ENCODE assay signal across 8 mouse cellular contexts in the genomic region with DNA sequence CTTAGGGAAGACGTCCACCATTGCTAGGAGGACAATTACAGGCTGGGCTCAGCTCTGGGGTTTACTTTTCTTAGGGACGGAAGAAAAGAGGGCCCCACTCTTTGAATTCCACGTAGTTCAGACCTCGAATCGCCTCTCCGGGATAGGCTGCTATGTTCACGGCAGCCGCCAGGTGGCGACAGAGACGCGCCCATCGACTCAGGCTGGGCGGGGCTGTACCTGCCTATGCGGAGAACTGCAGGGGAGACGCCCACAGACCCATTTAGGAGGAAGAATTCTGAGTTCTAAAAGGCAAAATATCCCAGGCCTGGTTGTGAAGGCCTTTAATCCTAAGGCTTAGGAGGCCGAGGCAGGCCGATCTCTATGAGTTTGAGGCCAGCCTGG. TPM values are rescaled to one million over a fixed set of nuclear protein-coding genes. Genes with fewer than 3 reads are reported as not detected.
A peak's percentile ranks its signal among the peaks of the same experiment; 100 is the strongest.
DNase-seq lines count a peak whose midpoint lies in the region; ATAC-seq and TF ChIP-seq lines count a peak whose summit lies in the region.

No protein-coding gene starts in this region.

- peak overlapping the region; percentile 0; the same call in 1 of the 2 replicates for H3K27ac ChIP-seq in bone marrow, adult 2 months (ENCODE audit: control insufficient read depth, insufficient read depth, low read depth, low read length, poor library complexity)
- H3K27ac ChIP-seq in embryonic fibroblast, embryonic 13.5 days (ENCODE audit: insufficient read depth, low read length), result no peak overlapping the region
- H3K27ac ChIP-seq in heart, embryonic 11.5 days (ENCODE audit: low read depth, low read length), result peak overlapping the region; percentile 46; the same call in 1 of the 2 replicates
- H3K27ac ChIP-seq in kidney, embryonic 15.5 days, result peak overlapping the region; percentile 14; the same call in 1 of the 2 replicates

- H3K27me3 ChIP-seq in heart, embryonic 11.5 days (ENCODE audit: control insufficient read depth, insufficient read depth, low read length), result no peaks in the 10 kb centered on the region
- no peaks in the 10 kb centered on the region for H3K27me3 ChIP-seq in kidney, embryonic 15.5 days

- no peak overlapping the region for H3K4me3 ChIP-seq in bone marrow, adult 2 months (replicated peaks; ENCODE audit: control insufficient read depth, low read depth, low read length)
- H3K4me3 ChIP-seq in embryonic fibroblast, embryonic 13.5 days (ENCODE audit: insufficient read depth, low read length), result no peak overlapping the region
- H3K4me3 ChIP-seq in heart, embryonic 11.5 days (ENCODE audit: low read depth, low read length), result peak overlapping the region; percentile 24
- H3K4me3 ChIP-seq in kidney, embryonic 15.5 days (replicated peaks), result peak overlapping the region; percentile 17

- peak overlapping the region; percentile 61 for H3K4me2 ChIP-seq in heart, embryonic 11.5 days
- H3K4me2 ChIP-seq in kidney, embryonic 15.5 days, result peak overlapping the region; percentile 50

- TF ChIP-seq POLR2A in bone marrow, adult 2 months (IDR thresholded peaks at IDR 0.05; ENCODE audit: borderline replicate concordance, control insufficient read depth, low read depth, low read length), result 0 out of 2 replicates have a peak, but pooled peaks have one; percentile 28
- no peak for TF ChIP-seq POLR2A in embryonic fibroblast, embryonic 13.5 days (IDR thresholded peaks at IDR 0.05; ENCODE audit: low read depth, low read length)

- no peaks in the 10 kb centered on the region for H3K9me3 ChIP-seq in heart, embryonic 11.5 days (replicated peaks; ENCODE audit: control insufficient read depth, low read length)
- H3K9me3 ChIP-seq in kidney, embryonic 15.5 days (replicated peaks), result no peaks in the 10 kb centered on the region

- peaks cover under 1% of the 10 kb centered on the region for H3K4me1 ChIP-seq in bone marrow, adult 2 months (ENCODE audit: control insufficient read depth, insufficient read depth, low read length)
- H3K4me1 ChIP-seq in embryonic fibroblast, embryonic 13.5 days (ENCODE audit: control insufficient read depth, insufficient read depth, low read length), result no peaks in the 10 kb centered on the region
- H3K4me1 ChIP-seq in heart, embryonic 11.5 days (ENCODE audit: control insufficient read depth, insufficient read depth, low read length), result peaks cover 11% of the 10 kb centered on the region
- peaks cover 18% of the 10 kb centered on the region for H3K4me1 ChIP-seq in kidney, embryonic 15.5 days

- H3K36me3 ChIP-seq in heart, embryonic 11.5 days (ENCODE audit: control insufficient read depth, insufficient read depth, low read length), result no peaks in the 10 kb centered on the region
- H3K36me3 ChIP-seq in kidney, embryonic 15.5 days, result no peaks in the 10 kb centered on the region

- peak; percentile 97 for TF ChIP-seq CTCF in bone marrow, adult 2 months (IDR thresholded peaks at IDR 0.05; ENCODE audit: control insufficient read depth, insufficient read depth, low read length)
- TF ChIP-seq CTCF in embryonic fibroblast, embryonic 13.5 days (IDR thresholded peaks at IDR 0.05; ENCODE audit: borderline replicate concordance, insufficient read depth, low read length), result peak; percentile 89

- peak; percentile 90 to 92 for DNase-seq in B cell, adult 2 months
- peak; percentile 89 for DNase-seq in liver
- DNase-seq in spleen, postnatal 36 days (ENCODE audit: low spot score in 2 of 2), result peak; percentile 63 to 77

- 7% methylated on average over 17 of the region's 17 CpGs for WGBS in bone marrow, adult 2 months
- 5% methylated on average over 17 of the region's 17 CpGs for WGBS in heart, embryonic 11.5 days (ENCODE audit: insufficient replicate concordance)
- 3% methylated on average over 17 of the region's 17 CpGs for WGBS in kidney, embryonic 15.5 days

- peak overlapping the region; percentile 44 for H3K9ac ChIP-seq in heart, embryonic 11.5 days (ENCODE audit: low read depth, low read length)
- no peak overlapping the region for H3K9ac ChIP-seq in kidney, embryonic 15.5 days

- ATAC-seq in heart, embryonic 11.5 days (replicated peaks; ENCODE audit: insufficient number of reproducible peaks, low FRiP score, low TSS enrichment), result 0 out of 2 replicates have a peak, but pooled peaks have one; percentile 18
- peak; percentile 34 for ATAC-seq in kidney, embryonic 15.5 days (replicated peaks; ENCODE audit: low FRiP score)
- peak; percentile 56 for ATAC-seq in monocyte, adult 5-6 weeks (replicated peaks; ENCODE audit: insufficient number of reproducible peaks, low FRiP score, low TSS enrichment, poor library complexity, severe bottlenecking)

RNA-seq across cellular contexts. Expression of gene Fscn1, which starts 23.8 kb away (rescaled TPM):
- 6.4 and 15.2 TPM in 2 replicates for polyA plus RNA-seq in bone marrow, adult 2 months (2011; ENCODE audit: insufficient read depth, insufficient read length, low replicate concordance, missing spikeins)
- 323 and 406 TPM in 2 replicates for polyA plus RNA-seq in embryonic fibroblast, embryonic 13.5 days (2011; ENCODE audit: insufficient read length, low read depth, missing spikeins)
- polyA plus RNA-seq in heart, embryonic 11.5 days (2014; fragmentation: Nextera tagmentation; extraction: Ambion mirVana), result 180 and 186 TPM in 2 replicates
- polyA plus RNA-seq in kidney, embryonic 15.5 days (2015; fragmentation: Nextera tagmentation; extraction: Ambion mirVana), result 320 and 348 TPM in 2 replicates
- 1.2 TPM in 1 of 3 replicates, not detected in the others for total RNA-seq in monocyte, adult 5-6 weeks (2017)

RNA-seq across cellular contexts. Expression of gene Actb, which starts 29.8 kb away (rescaled TPM):
- polyA plus RNA-seq in bone marrow, adult 2 months (2011; ENCODE audit: insufficient read depth, insufficient read length, low replicate concordance, missing spikeins), result 3,846 and 7,097 TPM in 2 replicates
- polyA plus RNA-seq in embryonic fibroblast, embryonic 13.5 days (2011; ENCODE audit: insufficient read length, low read depth, missing spikeins), result 7,994 and 9,776 TPM in 2 replicates
- 7,480 and 8,290 TPM in 2 replicates for polyA plus RNA-seq in heart, embryonic 11.5 days (2014; fragmentation: Nextera tagmentation; extraction: Ambion mirVana)
- 14,718 and 15,443 TPM in 2 replicates for polyA plus RNA-seq in kidney, embryonic 15.5 days (2015; fragmentation: Nextera tagmentation; extraction: Ambion mirVana)
- total RNA-seq in monocyte, adult 5-6 weeks (2017), result 6,587 to 7,071 TPM (median 6,776 TPM) in 3 replicates

RNA-seq across cellular contexts. Expression of gene Fbxl18, which starts 41.1 kb away (rescaled TPM):
- polyA plus RNA-seq in bone marrow, adult 2 months (2011; ENCODE audit: insufficient read depth, insufficient read length, low replicate concordance, missing spikeins), result 4.6 and 10.8 TPM in 2 replicates
- 8.7 and 8.8 TPM in 2 replicates for polyA plus RNA-seq in embryonic fibroblast, embryonic 13.5 days (2011; ENCODE audit: insufficient read length, low read depth, missing spikeins)
- polyA plus RNA-seq in heart, embryonic 11.5 days (2014; fragmentation: Nextera tagmentation; extraction: Ambion mirVana), result 7.0 and 8.0 TPM in 2 replicates
- polyA plus RNA-seq in kidney, embryonic 15.5 days (2015; fragmentation: Nextera tagmentation; extraction: Ambion mirVana), result 16.7 and 17.8 TPM in 2 replicates
- total RNA-seq in monocyte, adult 5-6 weeks (2017), result 1.6 to 3.6 TPM (median 2.3 TPM) in 3 replicates

Comparison
In these comparisons a context has a peak if more than half of its experiments do, and no peak if none do; other contexts are left out.
1. H3K4me3 ChIP-seq: peak in heart, embryonic 11.5 days (single experiment) and kidney, embryonic 15.5 days (single experiment); none in bone marrow, adult 2 months (single experiment) and embryonic fibroblast, embryonic 13.5 days (single experiment).
2. RNA of gene Fscn1, which starts 23.8 kb away (polyA plus RNA-seq): 320 to 348 TPM in kidney, embryonic 15.5 days, 323 to 406 TPM in embryonic fibroblast, embryonic 13.5 days and 180 to 186 TPM in heart, embryonic 11.5 days; 6.4 to 15.2 TPM in bone marrow, adult 2 months; every median in the first group is over 10 times any median in the second.
3. Peak in every context shown above with its lines, with median percentiles within 50 percentile points of each other: DNase-seq and ATAC-seq.